Mouse (Mus musculus) liver, postnatal 0 days (tissue): ENCODE data around the gene Cand2.

Source experiments
- CTCF ChIP-seq: sonication (generic); IDR thresholded peaks from 2 replicates; pipeline ENCODE4 v1.5.1; 2016; ENCODE audit warnings: antibody characterized with exemption, low read depth
- EP300 ChIP-seq: IDR thresholded peaks from 2 replicates; pipeline ENCODE4 v1.6.1; 2016; ENCODE audit warnings: antibody characterized with exemption, low read depth, mild to moderate bottlenecking

DNA sequence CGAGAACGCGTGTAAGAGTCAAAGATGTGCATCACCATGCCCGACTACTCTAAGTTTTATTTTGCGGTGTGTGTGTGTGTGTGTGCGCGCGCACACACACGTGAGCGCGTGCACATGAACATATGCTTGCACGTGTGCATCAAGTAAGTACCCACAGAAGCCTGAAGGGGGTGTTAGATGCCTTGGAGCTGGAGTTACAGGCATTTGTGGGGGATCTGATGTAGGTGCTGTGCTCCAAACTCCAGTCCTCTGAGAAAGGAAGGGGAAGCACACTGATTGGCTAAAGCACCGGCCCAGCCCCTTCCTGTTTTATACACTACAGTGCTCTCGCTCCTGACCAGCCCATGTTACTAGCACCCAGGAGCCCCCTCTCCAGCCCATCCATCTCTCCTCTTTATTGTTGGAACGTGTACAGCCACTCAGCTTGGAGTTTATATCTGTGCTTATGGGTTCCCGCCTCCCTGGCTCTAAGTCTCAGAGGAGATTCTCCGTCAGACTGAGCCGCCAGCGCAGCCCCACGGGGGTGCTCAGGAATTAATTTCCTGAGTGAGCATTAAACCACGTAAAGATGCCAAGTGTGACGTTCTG is 41.9 kb upstream of the Cand2 start:
- TF ChIP-seq CTCF: no peak
- TF ChIP-seq EP300: no peak
